Mouse (Mus musculus): ENCODE results near the gene Lhx1.

The Lhx1 gene

GRCm38 (mm10) chr11:84525421-84526274, at the start of gene Lhx1:
Lhx1 (minus strand) TSS chr11:84525535.
- DNase-seq (ENCODE audit: low read depth, low spot score): peak; percentile 60

GRCm38 (mm10) chr11:84574834-84575233, 49.5 kb upstream of the Lhx1 start:
- no peak for DNase-seq (ENCODE audit: low read depth, low spot score)

GRCm38 (mm10) chr11:84573637-84574036, 48.3 kb upstream of the Lhx1 start:
- DNase-seq (ENCODE audit: low read depth, low spot score): no peak

GRCm38 (mm10) chr11:84570812-84571211, 45.5 kb upstream of the Lhx1 start:
- DNase-seq (ENCODE audit: low read depth, low spot score): no peak

- DNase-seq (ENCODE audit: low read depth, low spot score): no peak
Measured at GRCm38 (mm10) chr11:84570392-84570791, 45.1 kb upstream of the Lhx1 start.

GRCm38 (mm10) chr11:84569052-84569751, 43.9 kb upstream of the Lhx1 start:
- no peak for DNase-seq (ENCODE audit: low read depth, low spot score)

GRCm38 (mm10) chr11:84568482-84568881, 43.1 kb upstream of the Lhx1 start:
- no peak for DNase-seq (ENCODE audit: low read depth, low spot score)

- DNase-seq (ENCODE audit: low read depth, low spot score): no peak
Measured at GRCm38 (mm10) chr11:84566691-84567090, 41.4 kb upstream of the Lhx1 start.

- DNase-seq (ENCODE audit: low read depth, low spot score): no peak
Measured at GRCm38 (mm10) chr11:84565224-84565623, 39.9 kb upstream of the Lhx1 start.

GRCm38 (mm10) chr11:84563360-84563759, 38.0 kb upstream of the Lhx1 start:
- no peak for DNase-seq (ENCODE audit: low read depth, low spot score)

- no peak for DNase-seq (ENCODE audit: low read depth, low spot score)
Measured at GRCm38 (mm10) chr11:84562758-84563347, 37.5 kb upstream of the Lhx1 start.

- DNase-seq (ENCODE audit: low read depth, low spot score): no peak
Measured at GRCm38 (mm10) chr11:84561546-84561945, 36.2 kb upstream of the Lhx1 start.

- no peak for DNase-seq (ENCODE audit: low read depth, low spot score)
Measured at GRCm38 (mm10) chr11:84553821-84554450, 28.6 kb upstream of the Lhx1 start.

GRCm38 (mm10) chr11:84551296-84551695, 26.0 kb upstream of the Lhx1 start:
- no peak for DNase-seq (ENCODE audit: low read depth, low spot score)

GRCm38 (mm10) chr11:84549258-84549791, 24.0 kb upstream of the Lhx1 start:
- no peak for DNase-seq (ENCODE audit: low read depth, low spot score)

GRCm38 (mm10) chr11:84548293-84548692, 23.0 kb upstream of the Lhx1 start:
- DNase-seq (ENCODE audit: low read depth, low spot score): no peak

GRCm38 (mm10) chr11:84539981-84540380, 14.6 kb upstream of the Lhx1 start:
- no peak for DNase-seq (ENCODE audit: low read depth, low spot score)

GRCm38 (mm10) chr11:84529797-84530703, 4.7 kb upstream of the Lhx1 start:
- no peak for DNase-seq (ENCODE audit: low read depth, low spot score)

- no peak for DNase-seq (ENCODE audit: low read depth, low spot score)
Measured at GRCm38 (mm10) chr11:84529143-84529755, 3.9 kb upstream of the Lhx1 start.
